Mouse (Mus musculus): ENCODE results near the gene Il23r. TPM values are rescaled to one million over a fixed set of nuclear protein-coding genes. Genes with fewer than 3 reads are reported as not detected.
"Not testable (repeated sequence)": the region's sequence is repeated elsewhere in the genome, so short reads cannot be mapped to it uniquely, and the experiment has no call there.

Gene Il23r
- polyA plus RNA-seq (2015; fragmentation: Nextera tagmentation; extraction: Ambion mirVana): 0.11 TPM in 1 of 2 replicates, not detected in the other

- no peaks in the 10 kb centered on the region for H3K27me3 ChIP-seq
- H3K27ac ChIP-seq (replicated peaks): no peak within 1 kb of the TSS
- no peak within 1 kb of the TSS for H3K4me3 ChIP-seq (replicated peaks)
- H3K9me3 ChIP-seq (replicated peaks): no peaks in the 10 kb centered on the region
- 57% methylated on average over 2 of the region's 2 CpGs for WGBS
- no peak within 1 kb of the TSS for H3K4me2 ChIP-seq (replicated peaks)
- H3K4me1 ChIP-seq: no peaks in the 10 kb centered on the region
- ATAC-seq (ENCODE audit: insufficient number of reproducible peaks, low FRiP score, low TSS enrichment, low read depth): no peak
- H3K9ac ChIP-seq: no peak within 1 kb of the TSS
- H3K36me3 ChIP-seq: no peaks in the 10 kb centered on the region
Measured at GRCm38 (mm10) chr6:67491755-67492154, at the start of gene Il23r. Gene Il23r, minus strand, starts transcription at chr6:67491855.

GRCm38 (mm10) chr6:67535777-67536054 lies 44.1 kb upstream of the Il23r start, which contains the start of gene Tacstd2:
Gene Tacstd2, minus strand, starts transcription at chr6:67535796.
- 0 out of 2 replicates have a peak, but pooled peaks have one; percentile 36 for ATAC-seq (ENCODE audit: insufficient number of reproducible peaks, low FRiP score, low TSS enrichment, low read depth)
- H3K9ac ChIP-seq: peak within 1 kb of the TSS; percentile 6; the same call in 1 of the 2 replicates

GRCm38 (mm10) chr6:67535005-67535776 lies 43.5 kb upstream of the Il23r start:
- no peaks in the 10 kb centered on the region for H3K36me3 ChIP-seq
- H3K27me3 ChIP-seq: peaks cover 61% of the 10 kb centered on the region
- H3K4me1 ChIP-seq: peaks cover 15% of the 10 kb centered on the region
- H3K4me3 ChIP-seq (replicated peaks): peak overlapping the region; percentile 47
- no peak for ATAC-seq (ENCODE audit: insufficient number of reproducible peaks, low FRiP score, low TSS enrichment, low read depth)
- 3% methylated on average over 62 of the region's 62 CpGs for WGBS
- H3K27ac ChIP-seq (replicated peaks): peak overlapping the region; percentile 69
- H3K4me2 ChIP-seq (replicated peaks): peak overlapping the region; percentile 63
- H3K9me3 ChIP-seq (replicated peaks): no peaks in the 10 kb centered on the region
- peak overlapping the region; percentile 6; the same call in 1 of the 2 replicates for H3K9ac ChIP-seq

More at GRCm38 (mm10) chr6:67535777-67536054, 44.1 kb upstream of the Il23r start, which contains the start of gene Tacstd2:
- H3K27ac ChIP-seq (replicated peaks): peak within 1 kb of the TSS; percentile 69
- H3K36me3 ChIP-seq: no peaks in the 10 kb centered on the region
- H3K4me1 ChIP-seq: peaks cover 15% of the 10 kb centered on the region
- peak within 1 kb of the TSS; percentile 63 for H3K4me2 ChIP-seq (replicated peaks)
- H3K9me3 ChIP-seq (replicated peaks): no peaks in the 10 kb centered on the region
- WGBS: 6% methylated on average over 8 of the region's 8 CpGs
- H3K27me3 ChIP-seq: peaks cover 61% of the 10 kb centered on the region
- H3K4me3 ChIP-seq (replicated peaks): peak within 1 kb of the TSS; percentile 47

GRCm38 (mm10) chr6:67534191-67535004 lies 42.7 kb upstream of the Il23r start:
- Histone ChIP-seq H3K4me2 (replicated peaks) (peak overlapping the region; percentile 63), H3K9ac (no peak overlapping the region), H3K36me3 (no peaks in the 10 kb centered on the region), H3K4me3 (replicated peaks) (peak overlapping the region; percentile 47), H3K27ac (replicated peaks) (peak overlapping the region; percentile 69; the same call in 1 of the 2 replicates), H3K9me3 (replicated peaks) (no peaks in the 10 kb centered on the region), H3K27me3 (peaks cover 61% of the 10 kb centered on the region), H3K4me1 (peaks cover 15% of the 10 kb centered on the region)
- ATAC-seq (ENCODE audit: insufficient number of reproducible peaks, low FRiP score, low TSS enrichment, low read depth): no peak
- 6% methylated on average over 31 of the region's 31 CpGs for WGBS

GRCm38 (mm10) chr6:67532665-67533440 lies 41.2 kb upstream of the Il23r start:
- 5% methylated on average over 29 of the region's 29 CpGs for WGBS

GRCm38 (mm10) chr6:67531822-67532162 lies 40.1 kb upstream of the Il23r start:
- no peak overlapping the region for H3K4me2 ChIP-seq (replicated peaks)
- H3K9ac ChIP-seq: no peak overlapping the region
- ATAC-seq (ENCODE audit: insufficient number of reproducible peaks, low FRiP score, low TSS enrichment, low read depth): no peak
- peaks cover 55% of the 10 kb centered on the region for H3K27me3 ChIP-seq
- H3K36me3 ChIP-seq: no peaks in the 10 kb centered on the region
- H3K4me1 ChIP-seq: peaks cover 15% of the 10 kb centered on the region
- H3K4me3 ChIP-seq (replicated peaks): no peak overlapping the region
- peak overlapping the region; percentile 74 for H3K27ac ChIP-seq (replicated peaks)
- no peaks in the 10 kb centered on the region for H3K9me3 ChIP-seq (replicated peaks)
- 49% methylated on average over 7 of the region's 7 CpGs for WGBS

More at GRCm38 (mm10) chr6:67532665-67533440, 41.2 kb upstream of the Il23r start:
- Histone ChIP-seq H3K4me3 (replicated peaks) (peak overlapping the region; percentile 22), H3K27me3 (peaks cover 60% of the 10 kb centered on the region), H3K9ac (no peak overlapping the region), H3K4me1 (peaks cover 15% of the 10 kb centered on the region), H3K27ac (replicated peaks) (peak overlapping the region; percentile 74), H3K36me3 (no peaks in the 10 kb centered on the region), H3K9me3 (replicated peaks) (no peaks in the 10 kb centered on the region), H3K4me2 (replicated peaks) (peak overlapping the region; percentile 38)
- peak; percentile 82 for ATAC-seq (ENCODE audit: insufficient number of reproducible peaks, low FRiP score, low TSS enrichment, low read depth)

GRCm38 (mm10) chr6:67530992-67531821 lies 39.6 kb upstream of the Il23r start:
- H3K4me2 ChIP-seq (replicated peaks): 0 out of 2 replicates have a peak overlapping the region, but pooled peaks have one; percentile 1
- no peaks in the 10 kb centered on the region for H3K9me3 ChIP-seq (replicated peaks)
- peaks cover 49% of the 10 kb centered on the region for H3K27me3 ChIP-seq
- H3K27ac ChIP-seq (replicated peaks): peak overlapping the region; percentile 74
- no peaks in the 10 kb centered on the region for H3K36me3 ChIP-seq
- WGBS: 39% methylated on average over 9 of the region's 9 CpGs
- H3K4me3 ChIP-seq (replicated peaks): no peak overlapping the region
- no peak overlapping the region for H3K9ac ChIP-seq
- peaks cover 15% of the 10 kb centered on the region for H3K4me1 ChIP-seq
- ATAC-seq (ENCODE audit: insufficient number of reproducible peaks, low FRiP score, low TSS enrichment, low read depth): no peak

GRCm38 (mm10) chr6:67526356-67526755 lies 34.7 kb upstream of the Il23r start:
- WGBS: 83% methylated on average over 5 of the region's 5 CpGs
- no peak overlapping the region for H3K4me3 ChIP-seq (replicated peaks)
- no peaks in the 10 kb centered on the region for H3K4me1 ChIP-seq
- H3K27ac ChIP-seq (replicated peaks): no peak overlapping the region
- no peak for ATAC-seq (ENCODE audit: insufficient number of reproducible peaks, low FRiP score, low TSS enrichment, low read depth)
- no peaks in the 10 kb centered on the region for H3K9me3 ChIP-seq (replicated peaks)
- H3K4me2 ChIP-seq (replicated peaks): no peak overlapping the region
- no peaks in the 10 kb centered on the region for H3K36me3 ChIP-seq
- no peak overlapping the region for H3K9ac ChIP-seq
- H3K27me3 ChIP-seq: peaks cover 2% of the 10 kb centered on the region; the same call in 1 of the 2 replicates

- Histone ChIP-seq H3K4me2 (replicated peaks) (no peak overlapping the region), H3K4me3 (replicated peaks) (no peak overlapping the region), H3K27me3 (no peaks in the 10 kb centered on the region), H3K27ac (replicated peaks) (no peak overlapping the region), H3K36me3 (no peaks in the 10 kb centered on the region), H3K4me1 (no peaks in the 10 kb centered on the region), H3K9ac (no peak overlapping the region), H3K9me3 (replicated peaks) (no peaks in the 10 kb centered on the region)
- ATAC-seq (ENCODE audit: insufficient number of reproducible peaks, low FRiP score, low TSS enrichment, low read depth): no peak
Measured at GRCm38 (mm10) chr6:67510752-67511151, 19.1 kb upstream of the Il23r start.

- not testable (repeated sequence) for H3K27me3 ChIP-seq; H3K4me1 ChIP-seq; H3K4me2 ChIP-seq (replicated peaks); H3K4me3 ChIP-seq (replicated peaks); H3K27ac ChIP-seq (replicated peaks); H3K36me3 ChIP-seq; H3K9ac ChIP-seq; H3K9me3 ChIP-seq (replicated peaks)
- 84% methylated on average over 2 of the region's 6 CpGs for WGBS
- ATAC-seq (ENCODE audit: insufficient number of reproducible peaks, low FRiP score, low TSS enrichment, low read depth): 0 out of 2 replicates have a peak, but pooled peaks have one; percentile 81
Measured at GRCm38 (mm10) chr6:67501938-67502337, 10.3 kb upstream of the Il23r start.
